Mouse (Mus musculus): ENCODE results near the gene Iffo2. TPM values are rescaled to one million over a fixed set of nuclear protein-coding genes. Genes with fewer than 3 reads are reported as not detected.
A peak's percentile ranks its signal among the peaks of the same experiment; 100 is the strongest.

Iffo2 gene
- total and polyA plus RNA-seq, 3 experiments: 0.38 to 3.0 (median 0.60) TPM

DNA sequence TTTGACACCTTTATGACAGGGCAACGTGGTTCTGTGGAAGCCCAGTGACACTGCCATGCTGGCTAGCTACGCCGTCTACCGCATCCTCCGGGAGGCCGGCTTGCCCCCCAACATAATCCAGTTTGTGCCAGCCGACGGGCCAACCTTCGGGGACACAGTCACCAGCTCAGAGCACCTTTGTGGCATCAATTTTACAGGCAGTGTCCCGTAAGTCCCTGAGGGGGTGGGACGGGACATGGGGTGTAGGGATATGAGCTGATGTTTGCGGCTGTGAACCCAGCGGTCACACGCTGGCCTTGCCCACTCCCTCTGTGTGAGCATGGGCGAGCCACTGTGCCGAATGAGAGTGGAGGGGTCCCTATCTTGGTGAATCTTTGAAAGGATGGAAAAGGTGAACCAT lies 108.0 kb downstream of the Iffo2 start:
- no peaks in the 10 kb centered on the region for H3K79me2 ChIP-seq (replicated peaks; ENCODE audit: control insufficient read depth, extremely low read depth, insufficient read depth, poor library complexity, severe bottlenecking)
- no peak for DNase-seq (ENCODE audit: extremely low read depth)
- H3K36me3 ChIP-seq (replicated peaks in 1 of 2; ENCODE audit: control insufficient read depth in 1 of 2, insufficient read depth in 1 of 2, low read length in 1 of 2): peaks cover 20 to 39% of the 10 kb centered on the region in 2 experiments
- H3K27me3 ChIP-seq (replicated peaks): no peaks in the 10 kb centered on the region
- H3K4me3 ChIP-seq (replicated peaks in 1 of 3; ENCODE audit: low read depth in 2 of 3, low read length in 2 of 3, poor library complexity in 1 of 3): no peak overlapping the region
- TF ChIP-seq CHD1 (IDR thresholded peaks at IDR 0.05; ENCODE audit: low read depth, low read length): no peak
- TF ChIP-seq PAX5 (IDR thresholded peaks at IDR 0.05; ENCODE audit: low read length): no peak
- TF ChIP-seq SIN3A (IDR thresholded peaks at IDR 0.05; ENCODE audit: low read length): no peak
- TF ChIP-seq NELFE (IDR thresholded peaks at IDR 0.05; ENCODE audit: low read depth, low read length): no peak
- TF ChIP-seq UBTF (IDR thresholded peaks at IDR 0.05; ENCODE audit: low read depth, low read length): no peak
- TF ChIP-seq MXI1 (IDR thresholded peaks at IDR 0.05; ENCODE audit: low read depth, low read length): no peak
- no peak for TF ChIP-seq JUND (conservative IDR thresholded peaks at IDR 0.05; ENCODE audit: low read depth, low read length)
- TF ChIP-seq E2F4 (IDR thresholded peaks at IDR 0.05; ENCODE audit: insufficient replicate concordance, low read depth, low read length): no peak
- dilution Hi-C loops (cut with MboI; ENCODE audit: extremely low pct_ligation_motif_present, extremely low pct_unique_long_range_greater_than_20kb, low sequenced_read_pairs): no loop called here
- H3K9me3 ChIP-seq (replicated peaks; ENCODE audit: low read length): no peaks in the 10 kb centered on the region
- in situ Hi-C loops (cut with MboI; ENCODE audit: low pct_ligation_motif_present, low pct_unique_long_range_greater_than_20kb, low sequenced_read_pairs): no loop called here
- H3K4me2 ChIP-seq (ENCODE audit: insufficient read depth, low read depth, poor library complexity, severe bottlenecking): no peak overlapping the region
- H3K9ac ChIP-seq (ENCODE audit: insufficient read depth, low read depth): no peak overlapping the region
- H3K4me1 ChIP-seq (ENCODE audit: control insufficient read depth in 1 of 2, insufficient read depth in 2 of 2): peaks cover 20 to 27% of the 10 kb centered on the region in 2 experiments
- H3K27ac ChIP-seq (ENCODE audit: insufficient read depth, low read depth): no peak overlapping the region

DNA sequence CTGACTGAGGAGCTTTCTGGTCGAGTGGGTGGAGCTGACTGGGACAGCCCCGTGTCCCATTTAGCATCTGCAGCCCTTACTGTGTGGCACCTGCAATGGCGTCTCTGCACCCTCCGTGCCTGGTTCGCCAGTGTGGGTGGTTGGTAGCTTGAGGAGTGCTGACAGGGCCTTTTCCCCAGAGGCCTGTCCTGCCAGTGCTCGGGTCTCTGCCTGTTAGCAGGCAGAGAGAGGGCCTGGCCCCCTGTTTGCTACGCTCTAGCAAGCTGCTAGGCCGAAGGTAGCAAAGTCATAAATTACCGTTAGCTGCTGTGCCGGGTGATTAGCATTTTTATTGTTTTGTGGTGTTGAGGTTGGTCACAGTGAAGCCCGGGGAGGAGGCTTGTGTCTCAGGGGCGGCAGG lies 109.5 kb downstream of the Iffo2 start:
- H3K4me1 ChIP-seq (ENCODE audit: control insufficient read depth in 1 of 2, insufficient read depth in 2 of 2): peaks cover 20 to 27% of the 10 kb centered on the region in 2 experiments
- H3K27ac ChIP-seq (ENCODE audit: insufficient read depth, low read depth): peak overlapping the region; percentile 10
- in situ Hi-C loops (cut with MboI; ENCODE audit: low pct_ligation_motif_present, low pct_unique_long_range_greater_than_20kb, low sequenced_read_pairs) (no loop called here), dilution Hi-C loops (cut with MboI; ENCODE audit: extremely low pct_ligation_motif_present, extremely low pct_unique_long_range_greater_than_20kb, low sequenced_read_pairs) (no loop called here)
- H3K4me3 ChIP-seq (replicated peaks in 1 of 3; ENCODE audit: low read depth in 2 of 3, low read length in 2 of 3, poor library complexity in 1 of 3): no peak overlapping the region
- H3K9ac ChIP-seq (ENCODE audit: insufficient read depth, low read depth): no peak overlapping the region
- H3K4me2 ChIP-seq (ENCODE audit: insufficient read depth, low read depth, poor library complexity, severe bottlenecking): peak overlapping the region; percentile 26
- H3K9me3 ChIP-seq (replicated peaks; ENCODE audit: low read length): no peaks in the 10 kb centered on the region
- H3K27me3 ChIP-seq (replicated peaks): no peaks in the 10 kb centered on the region
- H3K79me2 ChIP-seq (replicated peaks; ENCODE audit: control insufficient read depth, extremely low read depth, insufficient read depth, poor library complexity, severe bottlenecking): no peaks in the 10 kb centered on the region
- peaks cover 31 to 49% of the 10 kb centered on the region in 2 experiments for H3K36me3 ChIP-seq (replicated peaks in 1 of 2; ENCODE audit: control insufficient read depth in 1 of 2, insufficient read depth in 1 of 2, low read length in 1 of 2)
- peak; percentile 70 for DNase-seq (ENCODE audit: extremely low read depth)
- TF ChIP-seq NELFE (IDR thresholded peaks at IDR 0.05; ENCODE audit: low read depth, low read length): no peak
- peak; percentile 46 for TF ChIP-seq ETS1 (conservative IDR thresholded peaks at IDR 0.05; ENCODE audit: low read depth, low read length)
- peak; percentile 55; the same call in 1 of the 2 replicates for TF ChIP-seq TCF12 (IDR thresholded peaks at IDR 0.05; ENCODE audit: low read depth, low read length)
- 0 out of 2 replicates have a peak, but pooled peaks have one; percentile 20 for TF ChIP-seq MEF2A (IDR thresholded peaks at IDR 0.05; ENCODE audit: borderline replicate concordance, low read depth, low read length)
- TF ChIP-seq CHD2 (IDR thresholded peaks at IDR 0.05; ENCODE audit: low read length): no peak
- TF ChIP-seq BHLHE40 (IDR thresholded peaks at IDR 0.05; ENCODE audit: low read depth, low read length): peak; percentile 72
- no peak for TF ChIP-seq ZMIZ1 (IDR thresholded peaks at IDR 0.05; ENCODE audit: low read depth, low read length)
- no peak for TF ChIP-seq MAX (IDR thresholded peaks at IDR 0.05; ENCODE audit: low read length)
- TF ChIP-seq MAZ (IDR thresholded peaks at IDR 0.05; ENCODE audit: low read depth, low read length): no peak
- no peak for TF ChIP-seq JUN (IDR thresholded peaks at IDR 0.05; ENCODE audit: insufficient read depth, low read depth, low read length)
- TF ChIP-seq JUND (conservative IDR thresholded peaks at IDR 0.05; ENCODE audit: low read depth, low read length): no peak
- TF ChIP-seq HCFC1 (IDR thresholded peaks at IDR 0.05; ENCODE audit: low read depth, low read length): no peak
- TF ChIP-seq MXI1 (IDR thresholded peaks at IDR 0.05; ENCODE audit: low read depth, low read length): peak; percentile 54; the same call in 1 of the 2 replicates
- peak; percentile 8; the same call in 1 of the 2 replicates for TF ChIP-seq EP300 (IDR thresholded peaks at IDR 0.05; ENCODE audit: low read length)
- no peak for TF ChIP-seq IRF4 (IDR thresholded peaks at IDR 0.05; ENCODE audit: low read depth, low read length)
- TF ChIP-seq UBTF (IDR thresholded peaks at IDR 0.05; ENCODE audit: low read depth, low read length): peak; percentile 67; the same call in 1 of the 2 replicates
- 0 out of 2 replicates have a peak, but pooled peaks have one; percentile 1 for TF ChIP-seq ELF1 (IDR thresholded peaks at IDR 0.05; ENCODE audit: low read depth, low read length)
- TF ChIP-seq ZC3H11A (IDR thresholded peaks at IDR 0.05; ENCODE audit: low read depth, low read length): no peak
- no peak for TF ChIP-seq USF1 (IDR thresholded peaks at IDR 0.05; ENCODE audit: low read depth, low read length)
- TF ChIP-seq TBP (conservative IDR thresholded peaks at IDR 0.05; ENCODE audit: low read depth, low read length): no peak
- TF ChIP-seq ZKSCAN1 (IDR thresholded peaks at IDR 0.05; ENCODE audit: borderline replicate concordance, low read depth, low read length): no peak
- TF ChIP-seq RCOR1 (conservative IDR thresholded peaks at IDR 0.05; ENCODE audit: low read depth, low read length): no peak
